Mouse (Mus musculus): ENCODE measurements around the gene Fam118b. TPM values are rescaled to one million over a fixed set of nuclear protein-coding genes. Genes with fewer than 3 reads are reported as not detected.

Fam118b gene
- polyA plus RNA-seq (2015; fragmentation: Nextera tagmentation; extraction: Ambion mirVana), result 11.4 and 11.8 TPM in 2 replicates

GRCm38 (mm10) chr9:35267146-35267975 lies at the start of gene Fam118b, which contains the start of gene Rpusd4:
Gene Fam118b, minus strand, starts transcription at chr9:35267805.
Gene Rpusd4, plus strand, starts transcription at chr9:35267865.
- H3K27ac ChIP-seq (replicated peaks), result peak within 1 kb of the TSS; percentile 71
- H3K4me3 ChIP-seq (replicated peaks), result peak within 1 kb of the TSS; percentile 73
- WGBS (ENCODE audit: insufficient replicate concordance), result under 1% methylated on average over 62 of the region's 62 CpGs
- H3K4me2 ChIP-seq, result peak within 1 kb of the TSS; percentile 91
- H3K27me3 ChIP-seq, result no peaks in the 10 kb centered on the region
- peaks cover 70% of the 10 kb centered on the region for H3K4me1 ChIP-seq (replicated peaks)
- peaks cover 8% of the 10 kb centered on the region for H3K36me3 ChIP-seq (replicated peaks)
- H3K9me3 ChIP-seq (replicated peaks), result no peaks in the 10 kb centered on the region
- ATAC-seq (ENCODE audit: insufficient read depth), result peak; percentile 91
- H3K9ac ChIP-seq, result peak within 1 kb of the TSS; percentile 83

- Histone ChIP-seq H3K4me3 (replicated peaks) (no peak overlapping the region), H3K27ac (replicated peaks) (no peak overlapping the region), H3K36me3 (replicated peaks) (no peaks in the 10 kb centered on the region), H3K9me3 (replicated peaks) (no peaks in the 10 kb centered on the region), H3K4me2 (no peak overlapping the region), H3K4me1 (replicated peaks) (no peaks in the 10 kb centered on the region), H3K9ac (no peak overlapping the region), H3K27me3 (no peaks in the 10 kb centered on the region)
- no peak for ATAC-seq (ENCODE audit: insufficient read depth)
- 57% methylated on average over 3 of the region's 3 CpGs for WGBS (ENCODE audit: insufficient replicate concordance)
Measured at GRCm38 (mm10) chr9:35316771-35317211, 49.2 kb upstream of the Fam118b start.

- Histone ChIP-seq H3K4me2 (no peak overlapping the region), H3K27ac (replicated peaks) (no peak overlapping the region), H3K27me3 (no peaks in the 10 kb centered on the region), H3K9ac (no peak overlapping the region), H3K4me3 (replicated peaks) (no peak overlapping the region), H3K4me1 (replicated peaks) (no peaks in the 10 kb centered on the region), H3K36me3 (replicated peaks) (no peaks in the 10 kb centered on the region), H3K9me3 (replicated peaks) (no peaks in the 10 kb centered on the region)
- no peak for ATAC-seq (ENCODE audit: insufficient read depth)
- WGBS (ENCODE audit: insufficient replicate concordance), result 50% methylated on average over 1 of the region's 1 CpGs
Measured at GRCm38 (mm10) chr9:35314254-35314653, 46.6 kb upstream of the Fam118b start.

GRCm38 (mm10) chr9:35313601-35314000 lies 46.0 kb upstream of the Fam118b start:
- ATAC-seq (ENCODE audit: insufficient read depth), result no peak
- Histone ChIP-seq H3K4me1 (replicated peaks) (no peaks in the 10 kb centered on the region), H3K9ac (no peak overlapping the region), H3K9me3 (replicated peaks) (no peaks in the 10 kb centered on the region), H3K27ac (replicated peaks) (no peak overlapping the region), H3K36me3 (replicated peaks) (no peaks in the 10 kb centered on the region), H3K27me3 (no peaks in the 10 kb centered on the region), H3K4me2 (no peak overlapping the region), H3K4me3 (replicated peaks) (no peak overlapping the region)
- 25% methylated on average over 4 of the region's 4 CpGs for WGBS (ENCODE audit: insufficient replicate concordance)

- Histone ChIP-seq H3K4me3 (replicated peaks) (no peak overlapping the region), H3K4me2 (no peak overlapping the region), H3K9ac (no peak overlapping the region), H3K36me3 (replicated peaks) (no peaks in the 10 kb centered on the region), H3K9me3 (replicated peaks) (no peaks in the 10 kb centered on the region), H3K27me3 (no peaks in the 10 kb centered on the region), H3K4me1 (replicated peaks) (no peaks in the 10 kb centered on the region), H3K27ac (replicated peaks) (no peak overlapping the region)
- no peak for ATAC-seq (ENCODE audit: insufficient read depth)
- 43% methylated on average over 3 of the region's 3 CpGs for WGBS (ENCODE audit: insufficient replicate concordance)
Measured at GRCm38 (mm10) chr9:35312516-35312915, 44.9 kb upstream of the Fam118b start.

- Histone ChIP-seq H3K4me2 (no peak overlapping the region), H3K9me3 (replicated peaks) (no peaks in the 10 kb centered on the region), H3K36me3 (replicated peaks) (no peaks in the 10 kb centered on the region), H3K27ac (replicated peaks) (no peak overlapping the region), H3K27me3 (no peaks in the 10 kb centered on the region), H3K9ac (no peak overlapping the region), H3K4me3 (replicated peaks) (no peak overlapping the region), H3K4me1 (replicated peaks) (no peaks in the 10 kb centered on the region)
- no peak for ATAC-seq (ENCODE audit: insufficient read depth)
- whole genome bisulfite sequencing (ENCODE audit: insufficient replicate concordance), result 67% methylated on average over 6 of the region's 6 CpGs
Measured at GRCm38 (mm10) chr9:35310377-35310776, 42.8 kb upstream of the Fam118b start.

- no peak for ATAC-seq (ENCODE audit: insufficient read depth)
Measured at GRCm38 (mm10) chr9:35307461-35307860, 39.9 kb upstream of the Fam118b start.

GRCm38 (mm10) chr9:35302172-35302571 lies 34.6 kb upstream of the Fam118b start:
- no peak for ATAC-seq (ENCODE audit: insufficient read depth)
- Histone ChIP-seq H3K27me3 (no peaks in the 10 kb centered on the region), H3K4me1 (replicated peaks) (no peaks in the 10 kb centered on the region), H3K9me3 (replicated peaks) (no peaks in the 10 kb centered on the region), H3K27ac (replicated peaks) (no peak overlapping the region), H3K4me2 (no peak overlapping the region), H3K36me3 (replicated peaks) (no peaks in the 10 kb centered on the region), H3K4me3 (replicated peaks) (no peak overlapping the region), H3K9ac (no peak overlapping the region)
- WGBS (ENCODE audit: insufficient replicate concordance), result 67% methylated on average over 3 of the region's 3 CpGs

More at GRCm38 (mm10) chr9:35307461-35307860, 39.9 kb upstream of the Fam118b start:
- no peak overlapping the region for H3K27ac ChIP-seq (replicated peaks)
- H3K4me1 ChIP-seq (replicated peaks), result no peaks in the 10 kb centered on the region
- H3K36me3 ChIP-seq (replicated peaks), result no peaks in the 10 kb centered on the region
- no peak overlapping the region for H3K4me2 ChIP-seq
- no peaks in the 10 kb centered on the region for H3K27me3 ChIP-seq
- WGBS (ENCODE audit: insufficient replicate concordance), result 57% methylated on average over 7 of the region's 7 CpGs
- no peaks in the 10 kb centered on the region for H3K9me3 ChIP-seq (replicated peaks)
- H3K9ac ChIP-seq, result no peak overlapping the region
- H3K4me3 ChIP-seq (replicated peaks), result no peak overlapping the region

GRCm38 (mm10) chr9:35297791-35298190 lies 30.2 kb upstream of the Fam118b start:
- Histone ChIP-seq H3K4me2 (no peak overlapping the region), H3K27me3 (no peaks in the 10 kb centered on the region), H3K9me3 (replicated peaks) (no peaks in the 10 kb centered on the region), H3K4me3 (replicated peaks) (no peak overlapping the region), H3K36me3 (replicated peaks) (no peaks in the 10 kb centered on the region), H3K9ac (no peak overlapping the region), H3K27ac (replicated peaks) (no peak overlapping the region), H3K4me1 (replicated peaks) (no peaks in the 10 kb centered on the region)
- ATAC-seq (ENCODE audit: insufficient read depth), result no peak

GRCm38 (mm10) chr9:35293465-35293864 lies 25.9 kb upstream of the Fam118b start:
- no peak for ATAC-seq (ENCODE audit: insufficient read depth)

GRCm38 (mm10) chr9:35290916-35291315 lies 23.3 kb upstream of the Fam118b start:
- Histone ChIP-seq H3K27ac (replicated peaks) (no peak overlapping the region), H3K4me1 (replicated peaks) (0 out of 2 replicates have a peak, but pooled peaks cover 4% of the 10 kb centered on the region), H3K36me3 (replicated peaks) (no peaks in the 10 kb centered on the region), H3K9me3 (replicated peaks) (no peaks in the 10 kb centered on the region), H3K9ac (no peak overlapping the region), H3K4me3 (replicated peaks) (no peak overlapping the region), H3K27me3 (no peaks in the 10 kb centered on the region), H3K4me2 (no peak overlapping the region)
- ATAC-seq (ENCODE audit: insufficient read depth), result no peak
- WGBS (ENCODE audit: insufficient replicate concordance), result 44% methylated on average over 4 of the region's 4 CpGs

More at GRCm38 (mm10) chr9:35293465-35293864, 25.9 kb upstream of the Fam118b start:
- H3K27ac ChIP-seq (replicated peaks), result no peak overlapping the region
- 65% methylated on average over 5 of the region's 5 CpGs for whole genome bisulfite sequencing (ENCODE audit: insufficient replicate concordance)
- no peak overlapping the region for H3K4me3 ChIP-seq (replicated peaks)
- no peaks in the 10 kb centered on the region for H3K27me3 ChIP-seq
- no peak overlapping the region for H3K9ac ChIP-seq
- H3K4me2 ChIP-seq, result no peak overlapping the region
- H3K9me3 ChIP-seq (replicated peaks), result no peaks in the 10 kb centered on the region
- no peaks in the 10 kb centered on the region for H3K36me3 ChIP-seq (replicated peaks)
- 0 out of 2 replicates have a peak, but pooled peaks cover 4% of the 10 kb centered on the region for H3K4me1 ChIP-seq (replicated peaks)

Measured in liver, embryonic 15.5 days (tissue).